Mouse (Mus musculus) ovary, adult 18-20 months (tissue): Measurements from ENCODE around the gene Tfpt.
"Not testable (repeated sequence)": the region's sequence is repeated elsewhere in the genome, so short reads cannot be mapped to it uniquely, and the experiment has no call there.

Source experiments
- DNase-seq: peaks from one replicate; pipeline ENCODE4 v3.0.0; 2022; ENCODE audit warnings: low spot score, mixed read lengths

Tfpt gene

GRCm38 (mm10) chr7:3616389-3617241, 13.1 kb downstream of the Tfpt start:
- no peak for DNase-seq

- DNase-seq: no peak
Observed at GRCm38 (mm10) chr7:3616057-3616388, 13.7 kb downstream of the Tfpt start, which contains the start of gene Oscar. Gene Oscar, minus strand, starts transcription at chr7:3616157.

DNA sequence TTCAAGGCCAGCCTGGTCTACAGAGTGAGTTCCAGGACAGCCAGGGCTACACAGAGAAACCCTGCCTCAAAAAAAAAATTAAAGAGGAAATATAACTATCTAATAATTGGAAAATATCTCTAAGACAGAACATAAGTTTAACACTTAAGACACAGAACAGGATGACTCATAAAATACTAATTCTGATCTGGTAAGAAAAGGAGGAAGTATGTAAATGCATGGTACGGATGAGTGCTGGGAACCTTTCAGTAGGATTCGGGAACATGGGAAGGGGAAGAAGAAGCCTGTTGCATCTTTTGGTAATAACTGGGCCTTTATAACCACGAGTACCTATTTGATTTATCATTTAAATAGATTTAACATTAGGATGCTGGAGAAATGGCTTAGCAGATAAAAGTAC, 15.7 kb downstream of the Tfpt start:
- DNase-seq: no peak

GRCm38 (mm10) chr7:3611006-3611405, 18.7 kb downstream of the Tfpt start:
- DNase-seq: no peak

DNA sequence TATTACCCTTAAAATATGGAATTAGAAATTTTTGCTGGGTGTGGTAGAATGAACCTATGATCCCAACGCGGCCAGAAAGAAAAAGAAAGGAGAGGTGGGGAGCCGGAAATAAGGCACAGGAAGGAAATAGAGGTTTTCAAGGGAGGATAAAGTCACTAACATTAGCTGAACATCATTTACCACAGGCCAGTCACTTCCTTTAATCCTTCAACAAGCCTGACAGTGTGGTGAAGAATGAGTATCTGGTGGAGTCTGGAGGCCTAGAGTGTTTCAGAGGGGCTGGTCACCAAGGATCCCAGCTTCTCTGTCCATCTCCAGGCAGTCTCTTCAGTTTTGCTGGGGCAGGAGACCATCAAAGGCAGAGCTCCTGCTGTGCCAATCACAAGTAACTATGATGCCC, 19.3 kb downstream of the Tfpt start:
- no peak for DNase-seq

GRCm38 (mm10) chr7:3609082-3609481, 20.6 kb downstream of the Tfpt start:
- DNase-seq: peak; percentile 43

DNA sequence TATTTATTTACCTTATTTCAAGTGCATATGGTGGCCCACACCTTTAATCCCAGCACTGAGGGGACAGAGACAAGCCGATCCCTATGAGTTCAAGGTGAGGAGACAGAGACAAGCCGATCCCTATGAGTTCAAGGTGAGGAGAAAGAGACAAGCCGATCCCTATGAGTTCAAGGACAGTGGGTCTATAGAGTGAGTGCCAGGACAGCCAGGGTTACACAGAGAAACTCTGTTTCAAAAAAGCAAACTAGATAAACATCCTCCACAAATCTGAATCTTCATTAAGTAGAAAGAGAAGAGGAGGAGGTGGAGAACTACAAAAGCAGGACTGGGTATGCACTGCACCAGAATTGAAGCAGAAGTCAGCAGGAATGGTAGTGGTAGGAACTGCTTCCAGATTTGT, 21.1 kb downstream of the Tfpt start:
- DNase-seq: no peak

DNA sequence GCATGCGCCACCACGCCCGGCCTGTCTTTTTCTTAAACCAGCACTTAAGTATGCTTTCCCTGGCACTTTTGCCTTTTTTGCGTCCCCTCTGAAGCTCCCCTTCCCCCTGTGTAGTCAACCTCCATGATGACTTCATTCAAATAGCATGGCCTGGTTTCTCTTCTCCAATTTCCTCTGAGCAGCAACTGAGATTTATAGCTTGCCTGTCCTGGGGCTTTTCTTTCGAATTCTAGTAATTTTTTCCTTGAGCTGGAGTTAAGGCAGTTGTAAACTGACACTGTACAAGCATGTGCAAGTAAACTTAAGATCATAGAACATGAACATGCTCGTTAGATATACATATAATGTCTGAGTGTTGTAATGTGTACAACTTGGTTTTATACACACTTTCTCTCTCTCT, 22.3 kb downstream of the Tfpt start:
- DNase-seq: no peak

GRCm38 (mm10) chr7:3606798-3607197, 22.9 kb downstream of the Tfpt start:
- DNase-seq: no peak

GRCm38 (mm10) chr7:3601119-3601518, 28.6 kb downstream of the Tfpt start:
- DNase-seq: no peak

DNA sequence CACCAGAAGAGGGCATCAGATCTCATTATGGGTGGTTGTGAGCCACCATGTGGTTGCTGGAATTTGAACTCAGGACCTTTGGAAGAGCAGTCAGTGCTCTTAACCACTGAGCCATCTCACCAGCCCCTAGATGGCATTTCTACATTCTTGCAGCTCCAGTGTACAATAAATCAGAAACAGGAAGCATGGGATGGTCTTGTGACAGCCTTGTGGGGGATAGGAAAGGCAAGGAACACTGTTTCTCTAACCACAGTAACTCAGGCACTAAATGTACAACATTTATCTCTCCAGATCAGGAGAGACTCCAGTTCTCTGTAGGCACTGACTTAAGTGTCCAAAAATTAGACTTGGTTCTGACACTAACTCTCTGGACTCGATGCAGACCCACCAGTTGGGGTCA, 32.0 kb downstream of the Tfpt start:
- not testable (repeated sequence) for DNase-seq

DNA sequence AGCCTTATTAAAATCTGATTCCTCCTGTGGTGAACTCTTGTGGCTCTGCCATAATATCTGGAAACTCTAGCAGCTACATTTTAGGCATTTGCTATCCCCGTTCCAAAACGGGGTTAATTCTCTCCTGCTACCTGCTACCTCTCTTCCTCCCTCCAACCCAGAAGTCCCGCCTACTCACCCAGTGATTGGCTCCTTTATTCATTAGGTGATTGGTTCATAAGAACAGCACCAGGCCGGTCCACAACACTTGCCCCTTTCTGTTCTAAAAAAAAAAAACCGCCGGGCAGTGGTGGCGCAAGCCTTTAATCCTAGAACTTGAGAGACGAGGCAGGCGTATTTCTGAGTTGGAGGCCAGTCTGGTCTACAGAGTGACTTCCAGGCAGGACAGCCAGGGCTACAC, 34.6 kb downstream of the Tfpt start:
- DNase-seq: no peak

- DNase-seq: no peak
Observed at GRCm38 (mm10) chr7:3594686-3595085, 35.0 kb downstream of the Tfpt start.

GRCm38 (mm10) chr7:3593855-3594254, 35.9 kb downstream of the Tfpt start:
- no peak for DNase-seq

- no peak for DNase-seq
Observed at GRCm38 (mm10) chr7:3591534-3591933, 38.2 kb downstream of the Tfpt start.

DNA sequence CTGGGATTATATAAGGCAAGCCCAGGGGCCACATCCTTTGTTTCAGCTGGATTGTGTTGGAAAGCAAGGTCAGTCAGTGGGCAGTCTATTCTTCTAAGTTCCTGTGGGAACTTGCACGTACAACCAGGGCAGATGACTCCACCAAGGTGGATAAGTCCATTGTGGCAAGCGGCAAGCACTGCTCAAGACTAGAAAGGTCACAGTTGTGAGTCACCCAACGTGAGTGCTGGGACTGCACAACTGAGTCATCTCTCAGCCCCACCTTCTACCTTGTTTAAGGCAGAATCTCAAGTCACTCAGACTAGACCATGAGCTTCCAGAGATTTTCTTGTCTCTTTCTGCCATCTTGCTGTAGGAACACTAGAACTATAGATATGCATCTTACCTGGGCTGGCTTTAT, 39.2 kb downstream of the Tfpt start:
- no peak for DNase-seq

- DNase-seq: no peak
Observed at GRCm38 (mm10) chr7:3587292-3587691, 42.4 kb downstream of the Tfpt start.

- no peak for DNase-seq
Observed at GRCm38 (mm10) chr7:3586255-3586654, 43.5 kb downstream of the Tfpt start.

- no peak for DNase-seq
Observed at GRCm38 (mm10) chr7:3585763-3586162, 44.0 kb downstream of the Tfpt start.

DNA sequence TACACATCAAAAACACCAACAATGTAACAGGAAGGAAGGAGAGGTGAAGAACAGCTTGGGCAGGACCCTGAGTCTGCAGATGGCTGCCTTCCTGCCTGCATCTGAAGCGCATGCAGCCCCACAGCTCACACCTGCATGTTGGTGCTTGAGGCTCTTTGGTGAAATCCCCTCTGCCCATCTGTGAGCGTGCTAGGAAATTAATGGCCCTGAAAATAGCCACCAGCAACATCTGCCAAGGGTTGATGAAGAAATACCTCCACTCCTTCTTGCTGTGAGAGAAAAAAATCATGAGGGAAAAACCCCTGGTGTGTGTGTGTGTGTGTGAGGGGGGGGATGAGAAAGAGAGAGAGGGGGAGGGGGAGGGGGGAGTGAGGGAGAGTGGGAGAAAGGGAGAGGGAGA, 49.7 kb downstream of the Tfpt start:
- DNase-seq: no peak

DNA sequence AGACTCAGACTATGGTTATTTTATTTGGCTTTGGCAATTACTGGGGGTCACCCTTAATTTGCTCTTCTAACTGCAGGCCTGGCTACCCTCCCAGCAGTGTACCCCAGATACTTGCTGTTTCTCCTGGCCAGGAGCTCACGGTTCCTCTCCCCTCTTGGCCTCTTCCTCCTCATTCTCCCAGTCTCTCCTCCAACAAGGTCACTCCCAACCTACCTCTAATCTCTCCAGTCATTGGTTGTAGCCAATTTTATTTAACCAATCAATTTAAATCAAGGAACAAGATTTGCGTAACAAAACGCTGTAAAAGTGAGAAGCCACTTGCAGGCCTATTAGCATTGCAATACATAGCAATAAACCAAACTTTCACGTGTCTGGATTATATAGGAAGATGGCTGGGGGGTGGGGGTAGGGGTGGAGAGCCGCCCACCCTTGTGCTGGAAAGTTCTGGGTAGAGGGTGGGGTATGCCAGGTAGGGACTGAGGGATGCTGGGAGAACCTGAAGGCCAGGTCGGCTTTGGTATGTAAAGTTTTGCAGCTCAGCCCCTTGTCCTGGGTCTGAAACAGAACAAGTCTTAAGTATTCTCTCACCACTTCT, 50.7 kb downstream of the Tfpt start:
- DNase-seq: no peak

DNA sequence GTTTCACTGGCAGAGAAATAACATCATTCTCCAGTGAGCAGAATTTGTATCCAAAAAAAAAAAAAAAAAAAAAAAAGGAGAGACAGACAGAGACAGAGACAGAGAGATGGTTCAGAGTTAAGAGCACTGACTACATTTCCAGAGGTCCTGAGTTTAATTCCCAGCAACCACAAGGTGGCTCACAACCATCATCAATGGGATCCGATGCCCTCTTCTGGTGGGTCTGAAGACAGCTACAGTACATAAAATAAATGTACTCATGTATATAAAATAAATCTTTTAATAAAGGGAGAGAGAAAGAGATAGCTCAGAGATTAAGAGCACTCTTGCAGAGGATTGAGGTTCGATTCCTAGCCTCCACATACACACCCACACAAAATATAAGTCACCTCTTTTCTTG, 51.5 kb downstream of the Tfpt start:
- no peak for DNase-seq

DNA sequence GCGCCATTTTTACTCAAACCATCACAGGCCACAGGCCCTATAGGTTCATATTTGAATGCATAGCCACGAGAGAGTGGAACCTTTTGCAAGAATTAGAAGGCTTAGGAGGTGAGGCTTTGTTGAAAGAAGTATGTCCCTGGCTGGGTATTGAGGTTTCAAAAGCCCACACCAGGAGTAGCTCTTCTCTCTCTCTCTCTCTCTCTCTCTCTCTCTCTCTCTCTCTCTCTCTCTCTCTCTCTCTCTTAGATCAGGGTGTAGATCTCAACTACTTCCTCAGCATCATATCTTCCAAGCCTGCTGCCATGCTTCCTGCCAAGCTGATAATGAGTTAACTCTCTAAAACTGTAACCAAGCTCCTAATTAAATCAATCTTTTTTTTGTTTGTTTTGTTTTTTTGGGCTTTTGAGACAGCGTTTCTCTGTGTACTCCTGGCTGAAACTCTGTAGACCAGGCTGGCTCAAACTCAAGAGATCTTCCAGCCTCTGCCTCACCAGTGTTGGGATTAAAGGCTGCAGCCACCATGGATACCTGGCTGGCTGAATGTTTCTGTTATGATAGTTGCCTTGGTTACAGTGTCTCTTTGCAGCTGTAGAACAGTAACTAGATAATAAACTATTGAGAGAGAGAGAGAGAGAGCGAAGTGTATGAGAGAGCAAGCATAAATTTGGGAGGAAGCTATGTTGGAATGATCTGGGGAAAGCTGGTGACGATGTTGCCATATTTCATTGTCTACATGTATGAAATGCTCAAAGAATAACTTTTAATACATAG, 53.2 kb downstream of the Tfpt start:
- no peak for DNase-seq
